Mouse (Mus musculus) hindlimb bud, embryonic 11.5 days (tissue): Measurements from ENCODE around the gene Gm20661.

Experiments
- DNase-seq: peaks from one replicate; pipeline ENCODE4 v3.0.0-alpha.2; 2012; ENCODE audit warnings: low read depth, low spot score; ENCODE audit errors: extremely low spot score

Gene Gm20661

DNA sequence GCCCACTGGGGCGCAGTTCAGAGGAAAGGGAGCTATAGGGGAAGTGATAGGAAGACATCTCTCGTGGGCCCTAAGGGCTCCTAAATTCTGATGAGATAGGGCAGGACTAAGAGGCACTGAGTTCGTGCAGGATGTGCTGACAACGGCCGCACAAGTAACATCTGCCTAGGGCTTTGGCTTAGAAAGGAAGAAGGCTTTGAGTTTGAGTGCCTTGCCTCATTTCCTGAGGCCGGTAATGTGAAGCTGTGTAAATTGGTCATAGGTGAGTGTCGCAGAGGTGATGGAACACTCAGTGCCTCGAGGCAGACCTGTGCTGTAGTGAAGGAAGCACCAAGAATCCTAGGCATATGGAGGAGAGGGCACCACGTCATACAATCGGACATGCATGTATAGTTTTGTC, 16.2 kb upstream of the Gm20661 start:
- DNase-seq, result no peak

DNA sequence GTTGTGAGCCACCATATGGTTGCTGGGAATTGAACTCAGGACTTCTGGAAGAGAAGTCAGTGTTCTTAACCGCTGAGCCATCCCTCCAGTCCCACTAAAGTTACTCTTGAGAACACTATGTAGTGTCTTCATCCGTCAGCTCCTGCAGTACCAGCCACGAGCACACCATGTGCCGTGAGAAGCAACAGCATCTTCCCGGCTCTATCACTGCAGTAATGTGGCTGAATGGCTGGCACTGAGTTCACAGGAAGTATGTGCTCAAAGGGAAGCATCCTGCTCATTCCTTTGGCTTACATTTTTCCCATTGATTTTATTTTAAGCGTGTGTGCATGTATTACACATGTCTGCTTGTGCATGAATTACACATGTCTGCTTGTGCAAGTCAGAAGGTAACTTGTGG, 15.4 kb upstream of the Gm20661 start:
- DNase-seq, result no peak

DNA sequence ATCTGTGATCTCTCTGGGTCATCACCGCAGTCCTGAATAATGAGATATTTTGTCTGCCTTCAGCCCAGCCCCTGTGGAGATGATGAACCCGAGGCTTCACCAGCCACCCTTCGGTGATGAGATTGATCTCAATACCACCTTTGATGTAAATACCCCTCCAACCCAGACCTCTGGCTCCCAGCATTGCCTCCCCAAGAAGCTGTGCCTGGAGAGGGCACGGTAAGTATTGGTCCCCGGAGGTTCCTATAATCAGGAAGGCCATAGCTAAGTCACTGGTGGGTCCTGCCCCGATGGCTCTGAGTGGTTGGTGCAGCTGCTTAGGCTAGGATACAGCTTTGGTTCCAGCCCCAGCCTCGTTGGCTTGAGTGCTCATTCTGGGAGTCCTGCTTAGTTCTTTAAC, 14.3 kb upstream of the Gm20661 start:
- no peak for DNase-seq

DNA sequence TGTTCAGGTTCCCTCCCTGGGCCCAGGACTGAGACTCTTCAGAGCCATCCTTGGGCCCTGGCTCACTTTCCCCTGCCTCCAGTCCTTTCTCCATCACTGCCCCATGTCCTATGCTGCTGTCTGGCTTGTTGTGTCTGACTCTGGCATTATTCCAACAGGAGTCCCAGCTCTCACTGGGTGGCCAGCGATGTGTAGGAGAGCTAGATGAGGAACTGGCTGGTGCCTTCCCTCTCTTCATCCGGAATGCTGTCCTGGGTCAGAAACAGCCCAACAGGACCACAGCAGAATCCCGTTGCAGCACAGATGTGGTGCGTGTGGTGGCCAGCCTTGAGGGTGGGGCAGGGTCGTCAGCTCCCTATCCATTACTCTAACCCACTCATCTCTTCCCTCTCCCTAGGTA, 12.5 kb upstream of the Gm20661 start:
- no peak for DNase-seq

DNA sequence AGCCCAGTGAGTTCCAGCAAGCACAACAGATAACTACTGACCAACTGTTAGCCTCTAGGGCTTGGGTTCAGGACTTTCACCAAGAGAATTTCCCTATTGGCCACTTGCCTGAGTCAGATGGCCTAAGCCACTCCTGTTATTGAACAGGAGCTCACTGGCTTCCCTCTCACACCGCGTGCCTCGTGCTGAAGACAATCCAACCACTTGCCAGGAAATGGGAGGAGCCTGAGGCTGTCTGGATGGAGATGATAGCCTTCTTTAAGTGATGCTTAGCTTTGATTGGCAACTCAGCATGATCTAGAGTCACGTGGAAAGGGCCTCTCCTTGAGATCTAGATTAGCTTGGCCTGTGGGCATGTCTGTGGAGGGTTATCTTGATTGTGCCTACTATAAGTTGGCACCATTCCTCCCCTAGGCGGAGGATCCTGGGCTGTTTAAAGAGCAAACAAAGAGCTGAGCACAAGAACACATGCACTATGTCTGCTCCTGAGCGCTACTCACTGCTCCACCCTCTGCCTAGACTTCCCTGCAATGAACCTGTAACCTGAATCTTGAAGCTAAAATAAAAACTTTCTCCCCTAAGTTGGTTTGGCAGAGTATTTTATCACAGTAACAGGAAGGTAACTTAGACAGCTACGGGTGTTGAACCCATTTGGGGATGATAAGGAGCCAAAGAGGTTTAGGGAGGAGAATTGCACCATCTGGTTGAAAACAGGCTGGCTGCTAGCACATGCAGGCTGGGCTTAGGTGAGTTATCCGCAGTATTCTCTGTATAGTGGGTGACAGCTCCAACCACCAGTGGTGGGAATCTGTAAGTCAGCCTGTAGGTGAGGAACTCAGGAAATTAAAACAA, 10.9 kb upstream of the Gm20661 start:
- no peak for DNase-seq

DNA sequence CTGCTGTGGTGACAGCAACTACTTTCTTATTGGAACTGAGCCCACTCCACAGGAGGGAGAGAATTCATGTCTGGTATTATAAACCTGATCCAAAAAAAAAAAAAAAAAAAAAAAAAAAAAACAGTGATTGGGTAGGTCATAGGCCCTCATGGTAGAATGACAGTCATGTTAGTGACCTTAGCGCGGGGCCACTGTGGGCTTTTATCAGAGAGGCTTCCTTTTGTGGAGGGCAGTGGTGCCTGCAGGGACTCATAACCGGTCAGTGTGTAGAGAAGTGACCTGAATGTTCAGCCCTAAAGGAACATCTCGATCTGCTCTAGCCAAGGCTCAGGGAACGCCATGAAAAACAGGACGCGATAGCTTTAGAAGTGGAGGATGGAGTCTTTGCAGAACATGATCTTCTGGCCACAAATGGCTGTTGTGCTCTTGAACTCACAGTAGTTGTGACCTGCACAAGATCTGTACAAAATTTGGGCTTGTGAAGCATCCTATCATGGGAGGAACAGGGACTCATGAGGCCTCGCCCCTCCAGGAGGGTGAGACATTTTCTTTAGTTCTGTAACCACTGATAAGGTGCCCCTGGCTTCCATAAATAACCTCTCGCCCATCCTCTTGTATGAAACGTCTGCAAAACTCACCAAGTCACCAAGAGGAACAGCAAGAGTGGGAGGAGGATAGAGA, 8.2 kb upstream of the Gm20661 start:
- DNase-seq, result no peak

DNA sequence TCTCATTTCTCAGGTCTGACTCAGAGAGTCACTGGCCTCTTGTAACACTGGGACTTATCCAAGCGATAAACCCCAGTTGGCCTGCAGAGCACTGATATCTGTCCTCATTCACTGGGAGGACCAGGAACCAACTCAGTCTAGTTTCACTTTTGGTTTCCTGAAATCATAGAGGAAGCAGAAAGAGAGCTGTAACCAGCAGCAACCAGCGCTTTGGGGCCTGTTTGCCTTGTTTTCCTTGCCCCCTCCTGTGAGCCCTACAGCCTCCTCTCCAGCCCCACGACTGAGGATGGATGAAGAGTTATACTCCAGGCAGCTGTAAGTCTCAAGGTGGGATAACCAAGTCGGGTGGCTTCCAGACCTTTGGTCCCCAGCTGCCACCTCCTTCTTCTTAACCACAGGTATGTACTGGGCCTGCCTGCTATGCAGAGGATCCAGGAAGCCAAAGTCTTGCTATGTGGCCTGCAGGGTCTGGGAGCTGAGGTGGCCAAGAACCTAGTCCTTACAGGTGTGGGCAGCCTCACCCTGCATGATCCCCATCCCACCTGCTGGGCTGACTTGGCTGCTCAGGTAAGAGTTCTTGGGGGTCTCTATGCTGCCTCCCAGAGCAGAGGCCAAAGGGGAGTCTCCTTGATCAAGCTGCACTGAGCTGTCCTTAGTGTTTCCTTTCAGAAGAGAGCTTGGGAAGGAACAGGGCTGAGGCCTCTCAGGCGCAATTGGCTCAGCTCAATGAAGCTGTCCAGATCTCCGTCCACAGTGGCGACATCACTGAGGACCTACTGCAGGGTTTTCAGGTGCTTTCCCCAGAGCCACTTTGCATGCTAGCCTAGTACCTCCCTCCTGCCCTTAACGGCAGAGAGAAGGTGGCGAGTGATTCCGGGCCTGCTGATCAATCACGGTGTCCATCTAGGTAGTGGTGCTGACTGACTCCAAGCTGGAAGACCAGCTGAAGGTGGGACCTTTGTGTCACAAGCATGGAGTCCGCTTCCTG, 7.2 kb upstream of the Gm20661 start, which contains the start of gene Uba7:
Gene Uba7 (plus strand): TSS at position 107 of the 988 bp plus-strand sequence.
- DNase-seq, result no peak

DNA sequence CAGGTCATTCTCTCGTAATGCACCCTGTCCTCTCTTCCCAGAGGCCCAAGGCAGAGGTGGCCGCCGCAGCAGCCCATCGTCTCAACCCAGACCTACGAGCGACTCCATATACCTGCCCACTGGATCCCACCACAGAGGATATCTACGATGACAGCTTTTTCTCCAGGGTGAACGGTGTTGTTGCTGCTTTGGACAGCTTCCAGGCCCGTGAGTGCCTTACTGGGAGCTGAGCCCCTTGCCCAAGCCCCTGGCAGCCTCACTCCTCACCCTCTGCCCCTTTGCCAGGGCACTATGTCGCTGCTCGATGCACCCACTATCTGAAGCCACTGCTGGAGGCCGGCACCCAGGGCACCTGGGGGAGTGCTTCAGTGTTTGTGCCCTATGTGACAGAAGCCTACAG, 4.0 kb upstream of the Gm20661 start:
- DNase-seq, result no peak

DNA sequence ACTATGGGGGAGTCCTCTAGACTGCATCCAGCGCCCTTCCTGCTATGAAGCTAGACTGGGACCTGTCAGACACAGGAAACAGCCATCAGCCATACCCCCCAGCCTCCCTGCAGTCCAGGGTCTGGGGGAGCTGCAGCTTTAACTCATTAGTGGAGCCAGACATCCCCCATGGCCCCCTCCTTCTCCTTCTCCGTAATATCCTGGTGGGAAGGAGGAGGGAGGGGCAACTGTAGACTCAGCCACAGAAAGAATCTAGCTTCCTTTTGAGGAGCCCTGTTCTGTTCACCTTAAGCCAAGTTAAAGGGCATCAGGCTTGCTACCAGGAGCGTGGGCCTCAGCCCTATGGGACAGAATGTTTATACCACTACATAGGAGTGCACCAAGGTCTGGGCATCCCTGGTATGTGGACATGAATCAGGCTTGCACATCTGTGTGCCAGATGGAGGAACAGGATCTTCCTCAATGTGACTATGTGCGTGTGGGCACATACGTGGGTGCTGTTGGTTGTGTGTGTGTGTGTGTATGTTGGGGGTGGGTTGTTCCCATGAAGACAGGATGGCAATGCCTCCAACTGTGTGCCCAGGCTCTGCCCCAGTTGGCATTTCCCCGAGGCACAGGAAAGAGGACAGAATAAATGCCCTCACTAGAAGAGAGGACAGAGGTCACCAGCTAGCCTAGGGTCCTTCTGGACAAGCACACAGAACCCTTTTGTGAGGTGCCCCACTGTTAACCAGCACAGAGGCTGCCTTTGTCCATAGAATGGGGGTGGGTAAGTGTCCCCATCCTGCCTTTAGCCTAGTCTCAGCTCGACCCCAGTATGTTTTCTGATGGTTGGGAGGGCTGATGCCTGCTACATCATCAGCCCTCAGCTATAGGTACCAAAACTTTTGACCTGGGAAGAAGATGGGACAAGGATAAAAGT, 913 bp upstream of the Gm20661 start:
- DNase-seq, result peak; percentile 77

DNA sequence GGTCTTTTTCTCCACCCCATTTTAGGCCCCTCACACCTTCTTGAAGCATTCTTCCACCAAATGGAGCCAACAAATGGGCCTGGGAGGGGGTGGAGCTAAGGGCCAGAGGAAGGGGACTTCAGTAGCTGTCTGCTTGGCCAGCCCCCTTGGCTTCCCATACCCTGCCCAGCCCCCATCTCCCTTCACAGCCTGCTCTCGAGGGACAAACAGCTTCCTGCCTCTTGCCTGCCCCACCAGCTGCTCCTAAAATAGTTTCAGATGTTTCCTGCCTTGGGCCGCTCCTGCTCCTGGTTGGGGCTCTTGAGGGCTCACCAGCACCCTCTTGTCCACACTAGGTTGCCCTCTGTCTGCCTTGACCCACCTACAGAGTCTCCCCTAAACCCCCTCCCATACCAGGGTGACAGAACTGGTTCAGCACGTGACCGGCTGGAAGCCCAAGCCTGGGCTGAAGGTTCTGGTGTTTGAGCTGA, 598 bp downstream of the Gm20661 start:
- DNase-seq, result peak; percentile 74

DNA sequence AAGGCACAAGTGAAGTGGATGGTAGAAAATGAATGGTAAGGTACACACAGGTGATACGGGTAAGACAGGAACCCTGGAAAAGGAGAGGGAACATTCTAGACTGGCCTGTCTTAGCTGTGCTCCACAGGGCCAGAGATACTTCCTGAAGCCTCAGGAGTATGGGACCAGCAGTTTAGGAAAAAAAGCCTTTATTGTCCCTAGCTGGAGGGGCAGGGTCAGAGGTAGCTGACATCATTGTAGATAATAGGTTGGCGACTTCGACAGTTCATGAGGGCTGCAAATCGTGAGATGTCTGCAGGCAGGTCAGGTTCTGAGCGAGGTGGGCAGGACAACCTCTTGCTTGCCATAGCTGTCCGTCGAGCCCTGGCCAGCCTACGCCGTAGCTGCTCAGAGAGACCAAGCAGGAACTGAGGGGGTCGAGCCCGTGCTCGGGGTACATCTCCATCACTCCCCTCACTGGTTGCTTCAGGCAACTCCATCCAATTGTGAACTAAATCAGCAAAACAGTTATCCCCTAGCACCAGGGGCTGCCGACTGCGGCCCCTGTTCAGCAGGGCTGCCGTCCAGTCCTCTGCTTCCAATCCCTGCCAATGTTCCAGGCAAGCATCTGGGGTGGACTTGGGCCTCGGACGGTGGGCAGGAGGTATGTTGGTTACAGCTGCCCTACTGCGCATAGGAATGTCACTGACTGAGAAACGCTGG, 1.3 kb downstream of the Gm20661 start:
- DNase-seq, result no peak

DNA sequence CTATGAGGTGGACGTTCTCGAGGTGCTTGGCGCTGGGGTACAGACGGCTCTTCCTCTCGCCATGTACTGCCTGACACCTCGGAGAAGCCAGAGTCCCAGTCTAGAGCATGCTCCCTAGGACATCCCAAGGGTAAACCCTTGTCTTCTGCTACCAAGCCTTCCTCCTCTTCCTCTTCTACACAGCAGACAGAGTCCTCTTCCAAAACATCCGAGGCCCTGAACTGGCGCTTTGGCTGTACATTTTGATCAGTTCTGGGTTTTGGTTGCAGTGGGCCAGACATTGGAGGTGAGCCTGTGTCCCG, 1.8 kb downstream of the Gm20661 start:
- DNase-seq, result no peak

DNA sequence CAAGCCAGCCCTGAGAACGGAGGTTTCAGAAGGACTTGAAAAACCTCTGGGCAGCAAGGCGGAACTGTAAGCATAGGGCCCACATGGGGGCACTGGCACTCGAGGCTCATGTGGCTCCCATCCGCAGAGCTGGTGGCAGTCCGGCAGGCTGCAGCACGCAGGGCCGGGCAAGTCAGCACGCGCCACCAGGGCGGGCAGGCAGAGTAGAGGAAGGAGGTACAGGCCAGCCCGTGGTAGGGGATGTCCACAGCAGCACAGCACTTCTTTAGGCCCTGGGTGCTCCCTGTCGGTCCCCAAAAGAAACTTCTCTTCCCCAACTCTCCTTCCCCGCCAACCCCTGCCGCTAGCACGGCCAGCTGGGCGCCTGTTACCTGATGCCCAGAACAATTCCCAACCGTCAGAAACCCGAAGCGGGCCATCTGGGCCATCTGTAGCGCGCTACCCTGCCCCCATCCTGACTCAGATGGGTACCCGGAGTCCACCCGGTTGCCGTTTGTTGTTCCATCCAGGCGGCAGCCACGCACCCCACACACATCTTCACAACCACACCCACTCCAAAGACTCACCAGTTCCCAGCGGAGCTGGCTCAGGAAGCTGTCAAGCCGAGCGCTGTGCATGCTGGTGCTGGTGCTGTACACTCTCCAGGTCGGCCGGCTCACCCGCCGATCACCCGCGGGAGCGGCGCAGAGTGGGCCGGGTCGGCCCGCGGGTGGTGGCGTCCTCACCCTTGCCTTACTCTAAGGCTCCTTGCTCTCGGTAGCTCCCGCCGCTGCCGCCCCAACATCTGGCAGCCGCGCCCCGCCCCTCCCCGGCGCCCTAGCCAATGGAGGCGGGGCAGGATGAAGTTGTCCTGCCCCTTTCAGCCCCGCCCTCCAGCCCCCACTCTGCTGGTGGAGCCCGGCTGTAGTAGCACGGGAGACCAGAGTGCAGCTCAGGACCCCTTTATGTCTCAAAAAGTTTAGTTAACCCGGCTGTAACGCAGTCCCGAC, 2.6 kb downstream of the Gm20661 start, which contains the start of gene Inka1:
Gene Inka1 (minus strand): TSS at position 749 of the 989 bp plus-strand sequence.
- no peak for DNase-seq

DNA sequence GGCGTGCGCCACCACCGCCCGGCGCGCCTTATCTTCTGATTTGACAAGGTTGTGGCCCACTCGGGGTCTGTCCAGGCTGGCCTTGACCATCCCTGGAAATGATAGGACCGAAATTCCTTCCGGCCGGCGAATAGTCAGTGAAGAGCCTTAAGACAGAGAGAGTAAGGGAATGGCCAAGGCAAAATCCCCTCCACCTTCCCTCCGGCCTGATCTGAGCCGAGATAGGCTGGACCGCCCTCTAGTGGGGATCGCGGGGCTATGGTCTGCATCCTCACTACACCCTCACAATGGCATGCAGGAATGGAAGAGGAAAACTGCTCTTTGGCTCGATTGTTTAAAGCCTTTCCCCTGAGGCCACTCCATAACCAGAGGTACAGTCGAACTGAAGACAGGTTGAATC, 3.5 kb downstream of the Gm20661 start:
- DNase-seq, result no peak

DNA sequence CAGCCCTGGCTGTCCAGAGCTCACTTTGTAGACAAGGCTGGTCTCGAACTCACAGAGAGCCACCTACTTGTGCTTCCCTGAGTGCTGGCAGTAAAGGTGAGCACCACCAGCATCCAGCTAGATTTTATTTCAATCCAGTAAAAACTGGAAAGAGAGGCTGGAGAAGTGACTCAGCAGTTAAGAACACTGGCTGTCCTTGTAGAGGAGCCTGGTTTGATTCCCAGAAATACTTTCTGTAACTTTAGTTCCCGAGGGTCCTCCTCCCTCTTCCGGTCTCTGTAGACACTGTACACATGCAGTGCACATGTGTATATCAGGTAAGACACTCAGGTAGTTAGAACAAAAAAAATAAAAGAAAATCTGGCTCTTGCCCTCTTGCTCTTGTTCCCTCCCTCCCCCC, 5.1 kb downstream of the Gm20661 start:
- no peak for DNase-seq

DNA sequence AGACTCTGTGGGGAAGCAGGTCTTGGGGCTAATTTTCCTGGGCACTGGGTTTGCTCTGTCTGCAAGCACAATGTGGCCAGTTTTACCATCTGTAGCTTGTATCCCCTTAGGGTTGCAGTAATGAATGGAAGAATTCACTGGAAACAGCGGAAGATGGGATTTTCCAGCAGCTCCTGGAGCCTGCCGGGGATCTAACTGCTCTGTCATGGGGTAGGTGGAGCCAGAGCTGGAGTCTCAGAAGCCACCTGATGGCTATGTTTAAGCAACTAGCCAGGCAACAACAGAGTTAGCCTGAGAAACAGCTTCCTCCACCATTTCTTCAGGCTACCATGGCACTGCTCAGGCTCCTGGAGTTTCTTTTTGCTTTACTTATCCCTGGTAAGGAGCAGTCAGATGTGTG, 9.3 kb downstream of the Gm20661 start, which contains the start of gene Cdhr4:
Gene Cdhr4 (plus strand): TSS at position 301 of the 400 bp plus-strand sequence.
- DNase-seq, result no peak

DNA sequence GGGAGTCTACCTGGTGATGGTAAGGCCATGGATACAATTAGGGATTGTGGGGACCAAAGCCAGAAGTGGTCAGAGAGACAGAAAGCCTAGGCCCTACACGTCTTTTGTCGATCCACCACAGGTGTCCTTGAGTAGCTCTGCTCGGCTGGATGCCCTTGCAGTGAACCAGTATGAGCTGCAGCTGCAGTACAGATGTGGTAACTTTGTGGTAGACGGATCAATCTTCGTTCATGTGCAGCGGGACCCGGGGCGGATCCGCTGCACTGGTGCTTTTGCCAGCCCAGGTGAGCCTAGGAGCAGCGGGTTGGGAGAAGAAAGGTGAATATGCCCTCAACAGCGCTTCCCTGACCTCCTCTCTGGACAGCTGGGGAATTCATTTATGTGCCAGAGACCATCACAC, 10.2 kb downstream of the Gm20661 start:
- DNase-seq, result no peak

DNA sequence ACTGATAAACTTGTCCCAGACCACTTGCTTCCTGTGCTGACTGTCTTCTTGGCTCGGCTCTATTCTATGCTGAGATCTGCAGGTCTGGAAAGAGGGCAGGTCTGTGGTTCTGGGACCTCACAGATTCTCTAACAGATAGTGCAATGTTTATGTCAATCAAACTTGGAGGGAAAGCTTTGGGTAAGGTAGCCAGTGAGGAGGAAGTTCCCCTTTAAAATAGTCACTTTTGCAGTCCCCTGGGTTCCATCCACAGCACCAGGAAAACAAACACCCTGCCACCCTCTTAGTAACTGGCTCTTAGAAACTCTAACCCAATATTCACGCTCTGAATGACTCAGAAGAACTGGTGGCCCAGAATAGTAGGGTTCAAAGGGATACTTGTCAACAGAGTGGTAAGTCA, 11.6 kb downstream of the Gm20661 start:
- DNase-seq, result no peak
